Mouse (Mus musculus) kidney, adult 2 months (tissue): ENCODE measurements around the gene Eps15l1. TPM values are rescaled to one million over a fixed set of nuclear protein-coding genes. Genes with fewer than 3 reads are reported as not detected.

ENCODE experiments used
- DNase-seq: peaks from one replicate; pipeline ENCODE4 v3.0.0; 2021
- H3K27ac ChIP-seq: fragments of 200-500 bp; 2 replicates; pipeline ENCODE4 v1.5.1; 2012; ENCODE audit warnings: low read depth, low read length, control low read depth, inconsistent platforms; ENCODE audit not compliant: insufficient read depth
- H3K27me3 ChIP-seq: fragments of 200-500 bp; replicated peaks from 2 replicates; pipeline ENCODE4 v1.6.1; 2012; ENCODE audit warnings: mild to moderate bottlenecking, moderate library complexity, low read length, inconsistent platforms; ENCODE audit not compliant: control insufficient read depth, insufficient read depth
- H3K36me3 ChIP-seq: fragments of 200-500 bp; 2 replicates; pipeline ENCODE4 v1.6.1; 2012; ENCODE audit warnings: mild to moderate bottlenecking, moderate library complexity, low read length, inconsistent platforms; ENCODE audit not compliant: control insufficient read depth, insufficient read depth
- H3K4me1 ChIP-seq: fragments of 200-500 bp; 2 replicates; pipeline ENCODE4 v1.6.1; 2011; ENCODE audit warnings: low read length; ENCODE audit not compliant: control insufficient read depth, insufficient read depth
- H3K4me3 ChIP-seq: fragments of 200-500 bp; 2 replicates; pipeline ENCODE4 v1.5.1; 2011; ENCODE audit warnings: mild to moderate bottlenecking, low read depth, low read length, control low read depth; ENCODE audit not compliant: insufficient read depth
- CTCF ChIP-seq: fragments of 200-500 bp; conservative IDR thresholded peaks from 2 replicates; pipeline ENCODE4 v1.5.1; 2011; ENCODE audit warnings: low read depth, mild to moderate bottlenecking, control low read depth, low read length, moderate library complexity, mixed read lengths; ENCODE audit not compliant: insufficient read depth, insufficient read length
- POLR2A ChIP-seq: fragments of 200-500 bp; IDR thresholded peaks from one replicate; pipeline ENCODE4 v1.6.1; 2011; ENCODE audit warnings: low read depth, low read length, control low read depth
- WGBS: fragments of 180-500 bp; shearing (Covaris S2); methylation state at CpG from one replicate; pipeline ENCODE4 v1.1.7; 2018; 5-methylcytosine and 5-hydroxymethylcytosine counted together
- polyA plus RNA-seq: library from polyadenylated mRNA; depleted of rRNA; stranded (reverse); fragments of >200 nt; gene quantifications from 2 replicates; pipeline ENCODE4 v1.2.3, GENCODE M21; 2012; rRNA removed

The Eps15l1 gene
- 30.3 and 31.9 TPM in 2 replicates for polyA plus RNA-seq

DNA sequence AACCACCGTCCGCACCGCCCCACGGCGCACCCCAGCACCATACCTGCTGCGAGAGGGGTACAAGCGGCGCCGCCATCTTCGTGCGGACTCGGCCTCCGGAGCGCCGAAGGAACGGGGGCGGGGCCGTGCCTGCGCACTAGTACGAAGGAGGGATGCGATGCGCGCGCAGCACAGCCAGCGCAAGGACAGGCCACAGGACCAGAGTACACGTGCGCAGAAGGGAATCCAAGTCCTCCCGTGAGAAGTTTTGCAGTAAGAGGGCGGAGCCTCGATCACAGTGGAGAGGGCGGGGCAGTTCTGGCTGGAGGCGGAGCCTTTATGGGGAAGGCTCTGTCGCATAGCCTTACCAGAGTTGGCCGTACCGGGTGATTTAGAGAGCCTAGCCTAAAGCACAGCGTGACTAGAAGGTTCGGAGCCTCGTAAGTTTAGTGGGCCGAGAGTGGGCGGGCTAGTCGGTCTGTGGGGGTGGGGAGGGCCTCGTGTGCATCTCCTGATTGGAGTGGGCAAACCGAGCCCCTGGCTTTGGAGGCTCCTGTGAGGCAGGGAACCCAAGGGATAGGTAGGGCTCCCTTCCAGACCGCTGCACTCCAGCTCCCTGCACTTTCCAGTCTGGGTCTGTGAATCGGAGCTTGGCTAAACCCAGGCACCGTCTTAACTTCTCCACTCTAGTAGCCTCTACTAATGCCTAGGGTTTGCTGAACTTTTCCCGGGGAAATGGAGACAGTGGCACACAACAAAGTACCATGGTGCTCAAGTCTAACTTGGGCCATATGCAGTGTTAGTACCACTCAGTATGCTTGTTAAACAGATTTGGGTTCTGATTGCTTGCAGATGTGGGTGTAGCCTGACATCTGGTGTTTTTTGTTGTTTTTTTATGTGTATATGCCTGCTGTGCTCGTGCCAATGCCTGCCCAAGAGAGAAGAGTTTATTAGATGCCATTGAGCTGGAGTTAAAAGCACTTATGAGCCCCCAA, at the start of gene Eps15l1:
TSS of gene Eps15l1 (minus strand) at position 99 of the 974 bp plus-strand sequence.
- WGBS = under 1% methylated on average over 48 of the region's 48 CpGs
- no peaks in the 10 kb centered on the region for H3K36me3 ChIP-seq
- TF ChIP-seq CTCF (no peak), POLR2A (peak; percentile 44)
- H3K27ac ChIP-seq = peak within 1 kb of the TSS; percentile 36
- H3K4me3 ChIP-seq = peak within 1 kb of the TSS; percentile 62
- H3K27me3 ChIP-seq = no peaks in the 10 kb centered on the region
- H3K4me1 ChIP-seq = peaks cover 24% of the 10 kb centered on the region
- peak; percentile 100 for DNase-seq

DNA sequence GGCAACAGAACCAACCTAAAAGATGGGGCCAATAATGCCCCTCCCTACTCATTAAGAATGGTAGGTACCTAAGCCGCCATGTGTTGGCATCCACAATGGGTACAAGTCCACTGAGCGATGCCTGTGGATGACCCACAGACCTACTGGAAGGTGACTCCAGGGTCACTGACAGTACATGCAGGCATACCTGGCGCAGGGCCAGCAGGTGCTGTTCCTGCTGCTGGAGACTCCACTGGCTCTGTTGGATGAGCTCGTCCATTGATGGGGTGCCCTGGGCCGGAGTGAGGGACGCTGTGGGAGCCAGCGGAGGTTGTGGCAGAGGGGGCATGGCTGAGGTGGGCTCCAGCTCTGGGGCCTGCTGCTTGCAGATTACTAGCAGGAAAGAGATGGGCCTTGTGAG, 49.4 kb upstream of the Eps15l1 start:
- no peaks in the 10 kb centered on the region for H3K27me3 ChIP-seq
- H3K36me3 ChIP-seq = peaks cover 16% of the 10 kb centered on the region
- DNase-seq = peak; percentile 39
- H3K27ac ChIP-seq = no peak overlapping the region
- TF ChIP-seq POLR2A = no peak
- no peak for TF ChIP-seq CTCF
- H3K4me3 ChIP-seq = no peak overlapping the region
- H3K4me1 ChIP-seq = peaks cover 4% of the 10 kb centered on the region; the same call in 1 of the 2 replicates
- WGBS = 85% methylated on average over 7 of the region's 7 CpGs

DNA sequence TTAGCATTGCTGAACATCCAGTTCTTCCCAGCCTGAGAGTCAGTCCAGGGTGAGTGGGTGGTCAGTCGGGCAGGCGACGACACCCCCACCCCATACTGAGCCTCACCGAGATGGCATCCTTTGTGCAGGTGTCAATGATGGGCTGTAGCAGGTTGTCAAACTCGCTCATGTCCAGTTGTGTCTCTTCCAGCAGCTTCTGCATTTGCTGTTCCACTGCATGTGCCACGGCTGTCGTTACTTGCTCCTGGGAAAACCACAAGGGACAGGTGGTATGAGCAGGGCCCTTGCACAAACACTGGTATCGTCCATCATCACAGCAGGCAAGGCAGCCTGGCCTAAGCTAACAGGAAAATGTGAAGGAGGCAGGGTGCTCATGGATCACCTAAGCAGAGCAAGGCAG, 48.7 kb upstream of the Eps15l1 start:
- Histone ChIP-seq H3K4me3 (no peak overlapping the region), H3K4me1 (peaks cover 3% of the 10 kb centered on the region; the same call in 1 of the 2 replicates), H3K36me3 (peaks cover 16% of the 10 kb centered on the region), H3K27me3 (no peaks in the 10 kb centered on the region), H3K27ac (no peak overlapping the region)
- 91% methylated on average over 8 of the region's 8 CpGs for WGBS
- no peak for DNase-seq
- TF ChIP-seq POLR2A (no peak), CTCF (no peak)

DNA sequence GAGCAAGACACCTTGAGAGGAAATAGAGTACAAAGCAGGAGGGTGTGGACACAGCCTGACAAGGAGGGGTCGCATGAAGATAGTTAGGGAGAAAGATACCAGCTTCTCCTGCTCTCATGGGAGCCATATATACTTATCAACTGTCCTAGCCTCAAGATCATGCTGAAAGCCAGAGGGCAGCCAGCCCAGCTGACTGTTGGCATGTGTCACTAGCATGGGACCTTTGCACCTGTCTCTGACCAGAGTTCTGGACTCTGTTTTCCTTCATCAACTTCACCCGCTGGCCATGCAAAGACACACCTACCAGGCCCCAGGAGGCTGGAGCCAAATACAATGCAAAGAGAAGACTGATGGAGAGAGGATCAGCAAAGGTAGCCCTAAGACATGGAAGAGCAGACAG, 48.0 kb upstream of the Eps15l1 start:
- Histone ChIP-seq H3K4me3 (no peak overlapping the region), H3K4me1 (peaks cover 2% of the 10 kb centered on the region; the same call in 1 of the 2 replicates), H3K27ac (no peak overlapping the region), H3K27me3 (no peaks in the 10 kb centered on the region), H3K36me3 (peaks cover 16% of the 10 kb centered on the region)
- TF ChIP-seq POLR2A = no peak
- TF ChIP-seq CTCF = no peak
- 77% methylated on average over 2 of the region's 2 CpGs for WGBS
- DNase-seq = peak; percentile 77

- 93% methylated on average over 10 of the region's 10 CpGs for WGBS
- Histone ChIP-seq H3K27ac (no peak overlapping the region), H3K27me3 (no peaks in the 10 kb centered on the region), H3K36me3 (peaks cover 14% of the 10 kb centered on the region), H3K4me1 (no peaks in the 10 kb centered on the region), H3K4me3 (no peak overlapping the region)
- no peak for TF ChIP-seq CTCF
- no peak for TF ChIP-seq POLR2A
- DNase-seq = no peak
These were observed 43.0 kb upstream of the Eps15l1 start for GRCm38 (mm10) chr8:72464211-72464610.

- Histone ChIP-seq H3K4me1 (no peaks in the 10 kb centered on the region), H3K4me3 (no peak overlapping the region), H3K27me3 (no peaks in the 10 kb centered on the region), H3K36me3 (peaks cover 3% of the 10 kb centered on the region), H3K27ac (no peak overlapping the region)
- TF ChIP-seq CTCF (no peak), POLR2A (no peak)
- DNase-seq = no peak
- 88% methylated on average over 4 of the region's 4 CpGs for WGBS
These were observed 38.7 kb upstream of the Eps15l1 start for GRCm38 (mm10) chr8:72459881-72460533.

DNA sequence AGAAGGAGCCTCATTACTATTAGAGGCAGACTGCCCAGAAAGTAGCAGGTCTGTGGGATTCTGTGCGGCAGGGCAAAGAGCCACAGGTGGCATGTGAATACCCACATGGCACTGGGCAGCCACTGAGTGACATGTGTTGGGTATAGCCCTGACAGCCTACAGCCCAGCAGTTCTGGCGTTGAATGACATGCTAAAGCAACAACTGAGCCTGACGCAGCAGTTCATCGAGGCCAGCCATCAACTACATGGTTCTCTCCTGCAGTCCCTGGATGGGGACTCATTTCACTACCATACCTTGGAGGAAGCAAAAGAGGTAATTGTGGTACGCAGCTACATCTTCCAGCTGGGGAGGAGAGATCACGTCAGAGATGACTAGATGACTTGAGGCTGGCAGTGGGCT, 37.2 kb upstream of the Eps15l1 start:
- no peaks in the 10 kb centered on the region; the same call in 1 of the 2 replicates for H3K36me3 ChIP-seq

More for the DNA sequence above, 37.2 kb upstream of the Eps15l1 start:
- WGBS = 92% methylated on average over 6 of the region's 6 CpGs
- no peak for DNase-seq
- no peak overlapping the region for H3K27ac ChIP-seq
- no peak overlapping the region for H3K4me3 ChIP-seq
- no peak for TF ChIP-seq CTCF
- TF ChIP-seq POLR2A = no peak
- no peaks in the 10 kb centered on the region for H3K4me1 ChIP-seq
- no peaks in the 10 kb centered on the region for H3K27me3 ChIP-seq
